8 mouse cellular contexts compared by ENCODE assay signal in the genomic region with DNA sequence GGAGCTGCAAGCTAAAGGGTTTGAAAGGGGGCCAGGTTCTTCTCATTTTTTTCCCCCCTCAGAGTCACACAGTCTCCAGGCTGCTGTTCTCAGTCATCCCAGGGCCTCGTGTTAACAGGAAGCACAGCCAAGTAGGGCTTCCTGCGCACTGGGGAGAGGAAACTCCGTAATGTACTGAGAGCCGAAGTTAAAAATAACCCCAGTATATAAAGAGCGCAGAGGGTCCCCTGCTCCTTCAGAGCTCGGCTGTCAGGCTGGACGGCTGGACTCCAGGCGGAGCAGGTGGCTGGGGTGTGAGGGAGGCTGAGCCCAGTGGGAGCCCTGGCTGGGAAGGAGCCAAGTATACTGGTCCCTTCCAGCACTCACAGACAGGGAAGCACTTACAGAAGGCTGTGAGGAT. TPM values are rescaled to one million over a fixed set of nuclear protein-coding genes. Genes with fewer than 3 reads are reported as not detected.
DNase-seq lines count a peak whose midpoint lies in the region; ATAC-seq and TF ChIP-seq lines count a peak whose summit lies in the region.

No protein-coding gene starts in this region.

- 0 out of 2 replicates have a peak overlapping the region, but pooled peaks have one; percentile 42 for H3K27ac ChIP-seq in hindbrain, embryonic 16.5 days (ENCODE audit: low read depth, low read length)
- H3K27ac ChIP-seq in hindbrain, embryonic 14.5 days: no peak overlapping the region
- H3K27ac ChIP-seq in kidney, adult 2 months (ENCODE audit: insufficient read depth, low read depth, low read length): peak overlapping the region; percentile 86
- 0 out of 2 replicates have a peak overlapping the region, but pooled peaks have one; percentile 10 for H3K27ac ChIP-seq in limb, embryonic 10.5 days

- H3K4me3 ChIP-seq in hindbrain, embryonic 16.5 days (ENCODE audit: low read length): no peak overlapping the region
- no peak overlapping the region for H3K4me3 ChIP-seq in hindbrain, embryonic 14.5 days (replicated peaks; ENCODE audit: low read length)
- no peak overlapping the region for H3K4me3 ChIP-seq in kidney, adult 2 months (ENCODE audit: insufficient read depth, low read depth, low read length)
- H3K4me3 ChIP-seq in limb, embryonic 10.5 days: no peak overlapping the region

- no peaks in the 10 kb centered on the region for H3K9me3 ChIP-seq in hindbrain, embryonic 16.5 days (ENCODE audit: control insufficient read depth, low read length)
- H3K9me3 ChIP-seq in hindbrain, embryonic 14.5 days (ENCODE audit: control insufficient read depth, low read length): no peaks in the 10 kb centered on the region
- no peaks in the 10 kb centered on the region for H3K9me3 ChIP-seq in limb, embryonic 10.5 days (replicated peaks)

- H3K4me1 ChIP-seq in hindbrain, embryonic 16.5 days (ENCODE audit: control insufficient read depth, insufficient read depth, low read depth, low read length): peaks cover 4% of the 10 kb centered on the region
- H3K4me1 ChIP-seq in hindbrain, embryonic 14.5 days (replicated peaks; ENCODE audit: control insufficient read depth, insufficient read depth, low read length): no peaks in the 10 kb centered on the region
- H3K4me1 ChIP-seq in kidney, adult 2 months (ENCODE audit: control insufficient read depth, insufficient read depth, low read length): no peaks in the 10 kb centered on the region
- 0 out of 2 replicates have a peak, but pooled peaks cover 8% of the 10 kb centered on the region for H3K4me1 ChIP-seq in limb, embryonic 10.5 days

- WGBS in hindbrain, embryonic 16.5 days: 33% methylated on average over 8 of the region's 8 CpGs
- WGBS in hindbrain, embryonic 14.5 days: 43% methylated on average over 8 of the region's 8 CpGs
- WGBS in kidney, adult 2 months: 43% methylated on average over 8 of the region's 8 CpGs
- 72% methylated on average over 8 of the region's 8 CpGs for WGBS in limb, embryonic 10.5 days

- DNase-seq in hindbrain, embryonic 14.5 days (ENCODE audit: low spot score): no peak
- peak; percentile 87 for DNase-seq in cerebellum, adult 9-11 months
- peak; percentile 83 to 92 for DNase-seq in gastrocnemius, postnatal 36 days
- peak; percentile 93 for DNase-seq in kidney, adult 2 months
- no peak for DNase-seq in limb, embryonic 10.5 days (ENCODE audit: low spot score)
- peak; percentile 41 for DNase-seq in mesoderm, embryonic 11.5 days (ENCODE audit: low read depth, low spot score)
- DNase-seq in telencephalon, adult 2 months (ENCODE audit: low read depth, low spot score): peak; percentile 73

- H3K9ac ChIP-seq in hindbrain, embryonic 16.5 days (ENCODE audit: low read depth, low read length): no peak overlapping the region
- H3K9ac ChIP-seq in hindbrain, embryonic 14.5 days: no peak overlapping the region

- no peaks in the 10 kb centered on the region for H3K36me3 ChIP-seq in hindbrain, embryonic 16.5 days (ENCODE audit: control insufficient read depth, insufficient read depth, low read length)
- H3K36me3 ChIP-seq in hindbrain, embryonic 14.5 days (replicated peaks; ENCODE audit: control insufficient read depth, insufficient read depth): no peaks in the 10 kb centered on the region
- H3K36me3 ChIP-seq in kidney, adult 2 months (ENCODE audit: control insufficient read depth, insufficient read depth, low read length): no peaks in the 10 kb centered on the region
- H3K36me3 ChIP-seq in limb, embryonic 10.5 days: no peaks in the 10 kb centered on the region

- ATAC-seq in hindbrain, embryonic 16.5 days: peak; percentile 91
- ATAC-seq in hindbrain, embryonic 14.5 days (ENCODE audit: low FRiP score): no peak; the same call in 1 of the 2 replicates

- H3K4me2 ChIP-seq in hindbrain, embryonic 16.5 days (ENCODE audit: low read length): 0 out of 2 replicates have a peak overlapping the region, but pooled peaks have one; percentile 18
- H3K4me2 ChIP-seq in hindbrain, embryonic 14.5 days (replicated peaks): no peak overlapping the region

- TF ChIP-seq POLR2A in kidney, adult 2 months (IDR thresholded peaks at IDR 0.05; ENCODE audit: low read depth, low read length): peak; percentile 96

- intact Hi-C loops in gastrocnemius, postnatal 36 days (cut with DNase I): no loop called here

- no peak for TF ChIP-seq CTCF in kidney, adult 2 months (conservative IDR thresholded peaks at IDR 0.05; ENCODE audit: insufficient read depth, insufficient read length, low read depth, low read length)

- no peaks in the 10 kb centered on the region for H3K27me3 ChIP-seq in hindbrain, embryonic 16.5 days (replicated peaks; ENCODE audit: control insufficient read depth, insufficient read depth, low read length)
- no peaks in the 10 kb centered on the region for H3K27me3 ChIP-seq in hindbrain, embryonic 14.5 days (ENCODE audit: control insufficient read depth, insufficient read depth, low read length)
- H3K27me3 ChIP-seq in kidney, adult 2 months (replicated peaks; ENCODE audit: control insufficient read depth, insufficient read depth, low read length): no peaks in the 10 kb centered on the region
- H3K27me3 ChIP-seq in limb, embryonic 10.5 days (ENCODE audit: low read depth, poor library complexity, severe bottlenecking): no peaks in the 10 kb centered on the region

RNA-seq across cellular contexts. Expression of a gene that starts 9.4 kb away (rescaled TPM):
- polyA plus RNA-seq in hindbrain, embryonic 16.5 days (2015; fragmentation: Nextera tagmentation; extraction: Ambion mirVana): 10.1 and 14.5 TPM in 2 replicates
- polyA plus RNA-seq in hindbrain, embryonic 14.5 days (2014; fragmentation: Nextera tagmentation; extraction: Ambion mirVana): 13.1 and 14.3 TPM in 2 replicates
- total RNA-seq in gastrocnemius, postnatal 36 days (2021): 1 to 10 TPM; 2.0 to 3.0 TPM
- polyA plus RNA-seq in kidney, adult 2 months (2012; rRNA removed): 1.8 and 2.8 TPM in 2 replicates
- polyA plus RNA-seq in limb, embryonic 10.5 days (2016; fragmentation: Nextera tagmentation; extraction: Ambion mirVana): 25.6 and 29.2 TPM in 2 replicates

RNA-seq across cellular contexts. Expression of a gene that starts 23.2 kb away (rescaled TPM):
- 5.1 and 5.4 TPM in 2 replicates for polyA plus RNA-seq in hindbrain, embryonic 16.5 days (2015; fragmentation: Nextera tagmentation; extraction: Ambion mirVana)
- 6.8 and 9.5 TPM in 2 replicates for polyA plus RNA-seq in hindbrain, embryonic 14.5 days (2014; fragmentation: Nextera tagmentation; extraction: Ambion mirVana)
- total RNA-seq in gastrocnemius, postnatal 36 days (2021): 10 to 100 TPM in 1 of 2 experiments, 1 to 10 TPM in 1; 9.3 to 26.4 TPM
- polyA plus RNA-seq in kidney, adult 2 months (2012; rRNA removed): 20.9 and 22.2 TPM in 2 replicates
- polyA plus RNA-seq in limb, embryonic 10.5 days (2016; fragmentation: Nextera tagmentation; extraction: Ambion mirVana): 3.1 and 3.6 TPM in 2 replicates

RNA-seq across cellular contexts. Expression of a gene that starts 55.9 kb away (rescaled TPM):
- 264 and 287 TPM in 2 replicates for polyA plus RNA-seq in hindbrain, embryonic 16.5 days (2015; fragmentation: Nextera tagmentation; extraction: Ambion mirVana)
- polyA plus RNA-seq in hindbrain, embryonic 14.5 days (2014; fragmentation: Nextera tagmentation; extraction: Ambion mirVana): 212 and 221 TPM in 2 replicates
- 10 to 100 TPM; 21.4 to 22.4 TPM for total RNA-seq in gastrocnemius, postnatal 36 days (2021)
- polyA plus RNA-seq in kidney, adult 2 months (2012; rRNA removed): 72.6 and 75.0 TPM in 2 replicates
- 132 and 144 TPM in 2 replicates for polyA plus RNA-seq in limb, embryonic 10.5 days (2016; fragmentation: Nextera tagmentation; extraction: Ambion mirVana)

Comparison
In these comparisons a context has a peak if more than half of its experiments do, and no peak if none do; other contexts are left out.
1. DNase-seq: peak in cerebellum, adult 9-11 months (single experiment), gastrocnemius, postnatal 36 days (2 of 2), kidney, adult 2 months (single experiment), mesoderm, embryonic 11.5 days (single experiment) and telencephalon, adult 2 months (single experiment); none in hindbrain, embryonic 14.5 days (single experiment) and limb, embryonic 10.5 days (single experiment).